Mouse (Mus musculus): ENCODE data around the gene Tdpoz2.
"Not testable (repeated sequence)": the region's sequence is repeated elsewhere in the genome, so short reads cannot be mapped to it uniquely, and the experiment has no call there.

Tdpoz2 gene

GRCm38 (mm10) chr3:93652586-93652985 is at the start of gene Tdpoz2:
Gene Tdpoz2, minus strand, starts transcription at chr3:93652686.
- DNase-seq (ENCODE audit: low spot score), result no peak

- DNase-seq (ENCODE audit: low spot score), result not testable (repeated sequence)
Measured at GRCm38 (mm10) chr3:93692970-93693369, 40.5 kb upstream of the Tdpoz2 start, which contains the start of gene Gm37596. Gene Gm37596, minus strand, starts transcription at chr3:93693070.

- not testable (repeated sequence) for DNase-seq (ENCODE audit: low spot score)
Measured at GRCm38 (mm10) chr3:93676210-93676609, 23.7 kb upstream of the Tdpoz2 start, which contains the start of gene Tdpoz1. Gene Tdpoz1, minus strand, starts transcription at chr3:93676310.

GRCm38 (mm10) chr3:93670805-93671503 is 18.5 kb upstream of the Tdpoz2 start:
- not testable (repeated sequence) for DNase-seq (ENCODE audit: low spot score)

- no peak for DNase-seq (ENCODE audit: low spot score)
Measured at GRCm38 (mm10) chr3:93654260-93654659, 1.8 kb upstream of the Tdpoz2 start.

GRCm38 (mm10) chr3:93630917-93631714 is 21.4 kb downstream of the Tdpoz2 start:
- DNase-seq (ENCODE audit: low spot score), result not testable (repeated sequence)

- DNase-seq (ENCODE audit: low spot score), result peak; percentile 49
Measured at GRCm38 (mm10) chr3:93608970-93609369, 43.5 kb downstream of the Tdpoz2 start.

- DNase-seq (ENCODE audit: low spot score), result no peak
Measured at GRCm38 (mm10) chr3:93601903-93602302, 50.6 kb downstream of the Tdpoz2 start.

All from MN1 (cell line).